Mouse (Mus musculus): Measurements from ENCODE around the gene Bcat1. TPM values are rescaled to one million over a fixed set of nuclear protein-coding genes. Genes with fewer than 3 reads are reported as not detected.
A peak's percentile ranks its signal among the peaks of the same experiment; 100 is the strongest.

Gene Bcat1
- polyA plus RNA-seq, 1 experiment from 2014 or later: 5.0 TPM

- Histone ChIP-seq H3K36me3 (ENCODE audit: control insufficient read depth, insufficient read depth, low read length) (no peaks in the 10 kb centered on the region), H3K27ac (ENCODE audit: low read depth, low read length) (no peak overlapping the region), H3K4me3 (ENCODE audit: low read depth, low read length) (no peak overlapping the region), H3K4me2 (no peak overlapping the region), H3K9me3 (ENCODE audit: control insufficient read depth, low read length) (no peaks in the 10 kb centered on the region), H3K9ac (ENCODE audit: low read depth, low read length) (no peak overlapping the region), H3K4me1 (replicated peaks; ENCODE audit: control insufficient read depth, insufficient read depth, low read length) (no peaks in the 10 kb centered on the region), H3K27me3 (replicated peaks; ENCODE audit: control insufficient read depth, insufficient read depth, low read length) (peaks cover 7% of the 10 kb centered on the region)
- DNase-seq (ENCODE audit: low spot score) (no peak), ATAC-seq (replicated peaks; ENCODE audit: low FRiP score) (no peak)
- 77% methylated on average over 7 of the region's 7 CpGs for whole genome bisulfite sequencing
Measured at GRCm38 (mm10) chr6:145069397-145069796, 6.6 kb downstream of the Bcat1 start.

- Histone ChIP-seq H3K9me3 (ENCODE audit: control insufficient read depth, low read length) (no peaks in the 10 kb centered on the region), H3K4me1 (replicated peaks; ENCODE audit: control insufficient read depth, insufficient read depth, low read length) (no peaks in the 10 kb centered on the region), H3K36me3 (ENCODE audit: control insufficient read depth, insufficient read depth, low read length) (no peaks in the 10 kb centered on the region), H3K27ac (ENCODE audit: low read depth, low read length) (no peak overlapping the region), H3K4me3 (ENCODE audit: low read depth, low read length) (no peak overlapping the region), H3K4me2 (no peak overlapping the region), H3K27me3 (replicated peaks; ENCODE audit: control insufficient read depth, insufficient read depth, low read length) (no peaks in the 10 kb centered on the region), H3K9ac (ENCODE audit: low read depth, low read length) (no peak overlapping the region)
- 56% methylated on average over 8 of the region's 8 CpGs for WGBS
- DNase-seq (ENCODE audit: low spot score): peak; percentile 30
- ATAC-seq (replicated peaks; ENCODE audit: low FRiP score): no peak
Measured at GRCm38 (mm10) chr6:145067679-145068078, 8.3 kb downstream of the Bcat1 start.

- Histone ChIP-seq H3K36me3 (ENCODE audit: control insufficient read depth, insufficient read depth, low read length) (no peaks in the 10 kb centered on the region), H3K9ac (ENCODE audit: low read depth, low read length) (no peak overlapping the region), H3K4me2 (no peak overlapping the region), H3K4me3 (ENCODE audit: low read depth, low read length) (no peak overlapping the region), H3K4me1 (replicated peaks; ENCODE audit: control insufficient read depth, insufficient read depth, low read length) (no peaks in the 10 kb centered on the region), H3K9me3 (ENCODE audit: control insufficient read depth, low read length) (no peaks in the 10 kb centered on the region), H3K27ac (ENCODE audit: low read depth, low read length) (no peak overlapping the region), H3K27me3 (replicated peaks; ENCODE audit: control insufficient read depth, insufficient read depth, low read length) (no peaks in the 10 kb centered on the region)
- WGBS: 62% methylated on average over 6 of the region's 6 CpGs
- DNase-seq (ENCODE audit: low spot score) (peak; percentile 18), ATAC-seq (replicated peaks; ENCODE audit: low FRiP score) (no peak)
Measured at GRCm38 (mm10) chr6:145066416-145066815, 9.6 kb downstream of the Bcat1 start.

- no peaks in the 10 kb centered on the region for H3K27me3 ChIP-seq (replicated peaks; ENCODE audit: control insufficient read depth, insufficient read depth, low read length)
- no peaks in the 10 kb centered on the region for H3K4me1 ChIP-seq (replicated peaks; ENCODE audit: control insufficient read depth, insufficient read depth, low read length)
- no peak overlapping the region for H3K4me2 ChIP-seq
- DNase-seq (ENCODE audit: low spot score): peak; percentile 22
- no peak for ATAC-seq (replicated peaks; ENCODE audit: low FRiP score)
- H3K36me3 ChIP-seq (ENCODE audit: control insufficient read depth, insufficient read depth, low read length): no peaks in the 10 kb centered on the region
- no peak overlapping the region for H3K9ac ChIP-seq (ENCODE audit: low read depth, low read length)
- no peak overlapping the region for H3K27ac ChIP-seq (ENCODE audit: low read depth, low read length)
- H3K9me3 ChIP-seq (ENCODE audit: control insufficient read depth, low read length): no peaks in the 10 kb centered on the region
- no peak overlapping the region for H3K4me3 ChIP-seq (ENCODE audit: low read depth, low read length)
- WGBS: 78% methylated on average over 4 of the region's 4 CpGs
Measured at GRCm38 (mm10) chr6:145065301-145065845, 10.6 kb downstream of the Bcat1 start.

GRCm38 (mm10) chr6:145064104-145064503 is 11.9 kb downstream of the Bcat1 start:
- no peaks in the 10 kb centered on the region for H3K36me3 ChIP-seq (ENCODE audit: control insufficient read depth, insufficient read depth, low read length)
- no peaks in the 10 kb centered on the region for H3K27me3 ChIP-seq (replicated peaks; ENCODE audit: control insufficient read depth, insufficient read depth, low read length)
- no peak for DNase-seq (ENCODE audit: low spot score)
- no peak for ATAC-seq (replicated peaks; ENCODE audit: low FRiP score)
- no peak overlapping the region for H3K4me3 ChIP-seq (ENCODE audit: low read depth, low read length)
- no peaks in the 10 kb centered on the region for H3K9me3 ChIP-seq (ENCODE audit: control insufficient read depth, low read length)
- 60% methylated on average over 1 of the region's 1 CpGs for WGBS
- H3K9ac ChIP-seq (ENCODE audit: low read depth, low read length): no peak overlapping the region
- H3K4me2 ChIP-seq: no peak overlapping the region
- H3K4me1 ChIP-seq (replicated peaks; ENCODE audit: control insufficient read depth, insufficient read depth, low read length): no peaks in the 10 kb centered on the region
- H3K27ac ChIP-seq (ENCODE audit: low read depth, low read length): no peak overlapping the region

GRCm38 (mm10) chr6:145063212-145063868 is 12.6 kb downstream of the Bcat1 start:
- no peak for ATAC-seq (replicated peaks; ENCODE audit: low FRiP score)

GRCm38 (mm10) chr6:145062763-145063162 is 13.2 kb downstream of the Bcat1 start:
- Histone ChIP-seq H3K27me3 (replicated peaks; ENCODE audit: control insufficient read depth, insufficient read depth, low read length) (no peaks in the 10 kb centered on the region), H3K36me3 (ENCODE audit: control insufficient read depth, insufficient read depth, low read length) (no peaks in the 10 kb centered on the region), H3K4me3 (ENCODE audit: low read depth, low read length) (no peak overlapping the region), H3K9me3 (ENCODE audit: control insufficient read depth, low read length) (no peaks in the 10 kb centered on the region), H3K4me1 (replicated peaks; ENCODE audit: control insufficient read depth, insufficient read depth, low read length) (no peaks in the 10 kb centered on the region), H3K27ac (ENCODE audit: low read depth, low read length) (no peak overlapping the region), H3K9ac (ENCODE audit: low read depth, low read length) (no peak overlapping the region), H3K4me2 (no peak overlapping the region)
- WGBS: 64% methylated on average over 4 of the region's 4 CpGs
- peak; percentile 22 for DNase-seq (ENCODE audit: low spot score)
- no peak for ATAC-seq (replicated peaks; ENCODE audit: low FRiP score)

More at GRCm38 (mm10) chr6:145063212-145063868, 12.6 kb downstream of the Bcat1 start:
- H3K4me3 ChIP-seq (ENCODE audit: low read depth, low read length): no peak overlapping the region
- H3K4me1 ChIP-seq (replicated peaks; ENCODE audit: control insufficient read depth, insufficient read depth, low read length): no peaks in the 10 kb centered on the region
- no peak overlapping the region for H3K9ac ChIP-seq (ENCODE audit: low read depth, low read length)
- no peak overlapping the region for H3K27ac ChIP-seq (ENCODE audit: low read depth, low read length)
- H3K9me3 ChIP-seq (ENCODE audit: control insufficient read depth, low read length): no peaks in the 10 kb centered on the region
- 48% methylated on average over 5 of the region's 5 CpGs for WGBS
- H3K36me3 ChIP-seq (ENCODE audit: control insufficient read depth, insufficient read depth, low read length): no peaks in the 10 kb centered on the region
- H3K27me3 ChIP-seq (replicated peaks; ENCODE audit: control insufficient read depth, insufficient read depth, low read length): no peaks in the 10 kb centered on the region
- peak; percentile 29 for DNase-seq (ENCODE audit: low spot score)
- no peak overlapping the region for H3K4me2 ChIP-seq

GRCm38 (mm10) chr6:145061361-145061760 is 14.6 kb downstream of the Bcat1 start:
- Histone ChIP-seq H3K27ac (ENCODE audit: low read depth, low read length) (no peak overlapping the region), H3K27me3 (replicated peaks; ENCODE audit: control insufficient read depth, insufficient read depth, low read length) (no peaks in the 10 kb centered on the region), H3K4me3 (ENCODE audit: low read depth, low read length) (no peak overlapping the region), H3K9me3 (ENCODE audit: control insufficient read depth, low read length) (no peaks in the 10 kb centered on the region), H3K36me3 (ENCODE audit: control insufficient read depth, insufficient read depth, low read length) (no peaks in the 10 kb centered on the region), H3K9ac (ENCODE audit: low read depth, low read length) (no peak overlapping the region), H3K4me2 (no peak overlapping the region), H3K4me1 (replicated peaks; ENCODE audit: control insufficient read depth, insufficient read depth, low read length) (no peaks in the 10 kb centered on the region)
- no peak for DNase-seq (ENCODE audit: low spot score)
- WGBS: 94% methylated on average over 1 of the region's 1 CpGs
- ATAC-seq (replicated peaks; ENCODE audit: low FRiP score): no peak

- Histone ChIP-seq H3K9ac (ENCODE audit: low read depth, low read length) (no peak overlapping the region), H3K4me1 (replicated peaks; ENCODE audit: control insufficient read depth, insufficient read depth, low read length) (no peaks in the 10 kb centered on the region), H3K4me2 (no peak overlapping the region), H3K27me3 (replicated peaks; ENCODE audit: control insufficient read depth, insufficient read depth, low read length) (no peaks in the 10 kb centered on the region), H3K36me3 (ENCODE audit: control insufficient read depth, insufficient read depth, low read length) (no peaks in the 10 kb centered on the region), H3K27ac (ENCODE audit: low read depth, low read length) (no peak overlapping the region), H3K4me3 (ENCODE audit: low read depth, low read length) (no peak overlapping the region), H3K9me3 (ENCODE audit: control insufficient read depth, low read length) (no peaks in the 10 kb centered on the region)
- 76% methylated on average over 4 of the region's 4 CpGs for WGBS
- ATAC-seq (replicated peaks; ENCODE audit: low FRiP score): no peak
- DNase-seq (ENCODE audit: low spot score): no peak
Measured at GRCm38 (mm10) chr6:145056102-145056501, 19.9 kb downstream of the Bcat1 start.
